Mouse (Mus musculus): ENCODE results near the gene Shroom2.

DNA sequence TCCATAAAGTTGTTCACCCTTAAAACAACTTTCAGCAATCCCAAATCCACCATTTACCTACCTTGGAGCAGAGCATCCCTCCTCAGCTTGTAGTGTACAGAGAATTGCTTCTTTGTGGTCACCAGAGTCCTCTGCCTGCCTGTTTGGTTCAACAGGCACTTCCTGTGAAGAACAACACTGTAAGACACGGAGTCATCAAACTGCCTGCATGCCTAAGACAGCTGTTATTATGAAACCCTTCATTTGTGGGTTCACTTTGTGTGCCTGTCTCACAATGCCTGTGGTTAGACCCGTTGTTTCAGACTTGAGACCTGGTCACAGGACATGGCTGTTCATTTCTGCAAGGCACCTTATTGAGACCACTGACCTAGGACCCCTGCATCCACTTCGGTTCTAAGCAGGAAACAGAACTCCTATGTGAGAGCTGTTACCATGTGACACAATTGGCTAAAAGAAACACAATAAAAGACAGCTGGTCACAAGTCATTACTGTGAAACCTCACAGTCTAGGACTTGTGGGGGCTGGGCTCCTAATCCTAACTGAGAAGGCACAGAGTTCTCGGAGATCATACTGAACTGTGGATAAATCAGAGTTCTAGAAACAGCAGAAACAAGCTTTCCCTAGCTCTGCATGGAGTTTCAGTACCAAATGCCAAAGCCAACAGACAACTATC is 111.8 kb downstream of the Shroom2 start:
- TF ChIP-seq CTCF (IDR thresholded peaks at IDR 0.05; ENCODE audit: borderline replicate concordance, insufficient read depth, low read depth, low read length), result no peak
- no peak for TF ChIP-seq POLR2A (IDR thresholded peaks at IDR 0.05; ENCODE audit: borderline replicate concordance, insufficient read depth, low read length)
